Mouse (Mus musculus) mature B cell (primary cell): ENCODE results near the gene Gna11.

Experiments
- in situ Hi-C: fragments of 300-500 bp; cut with MboI; formaldehyde crosslinking; loops from 2 replicates; pipeline ENCODE4 v1.14.3; 2019

Gna11 gene

GRCm38 (mm10) chr10:81542727-81543460, 2.1 kb downstream of the Gna11 start:
- in situ Hi-C loops, result no loop called here

- in situ Hi-C loops, result no loop called here
These were observed 3.2 kb downstream of the Gna11 start for GRCm38 (mm10) chr10:81541803-81542202.

DNA sequence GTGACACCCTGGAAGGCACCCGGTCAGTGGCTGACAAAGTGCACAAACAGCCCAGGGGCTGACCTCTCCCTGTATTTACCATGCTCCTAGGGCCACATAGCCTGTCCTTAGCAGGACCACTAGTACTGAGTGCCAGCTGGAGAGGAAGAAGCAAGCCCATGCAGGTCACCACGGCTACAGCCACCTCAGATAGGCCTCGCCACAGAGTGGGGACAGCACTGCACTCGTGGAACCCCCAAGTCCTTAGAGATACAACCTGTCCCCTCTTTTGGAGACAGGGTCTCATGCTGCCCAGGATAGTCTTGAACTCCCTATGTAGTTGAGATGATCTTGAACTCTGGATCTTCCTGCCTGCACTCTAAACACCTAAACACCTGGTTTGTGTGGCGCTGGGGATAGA, 3.6 kb downstream of the Gna11 start:
- in situ Hi-C loops, result no loop called here

GRCm38 (mm10) chr10:81538321-81539048, 6.5 kb downstream of the Gna11 start:
- in situ Hi-C loops, result no loop called here

- in situ Hi-C loops, result no loop called here
These were observed 7.6 kb downstream of the Gna11 start for GRCm38 (mm10) chr10:81537429-81537828.

- in situ Hi-C loops, result no loop called here
These were observed 8.3 kb downstream of the Gna11 start for GRCm38 (mm10) chr10:81536734-81537133.

GRCm38 (mm10) chr10:81534826-81535225, 10.2 kb downstream of the Gna11 start:
- in situ Hi-C loops, result loop anchor here (5.0 kb wide), 1 partner anchor 38 kb away; the partner anchor contains the start of gene Ncln

GRCm38 (mm10) chr10:81526779-81527178, 18.2 kb downstream of the Gna11 start:
- in situ Hi-C loops, result no loop called here

DNA sequence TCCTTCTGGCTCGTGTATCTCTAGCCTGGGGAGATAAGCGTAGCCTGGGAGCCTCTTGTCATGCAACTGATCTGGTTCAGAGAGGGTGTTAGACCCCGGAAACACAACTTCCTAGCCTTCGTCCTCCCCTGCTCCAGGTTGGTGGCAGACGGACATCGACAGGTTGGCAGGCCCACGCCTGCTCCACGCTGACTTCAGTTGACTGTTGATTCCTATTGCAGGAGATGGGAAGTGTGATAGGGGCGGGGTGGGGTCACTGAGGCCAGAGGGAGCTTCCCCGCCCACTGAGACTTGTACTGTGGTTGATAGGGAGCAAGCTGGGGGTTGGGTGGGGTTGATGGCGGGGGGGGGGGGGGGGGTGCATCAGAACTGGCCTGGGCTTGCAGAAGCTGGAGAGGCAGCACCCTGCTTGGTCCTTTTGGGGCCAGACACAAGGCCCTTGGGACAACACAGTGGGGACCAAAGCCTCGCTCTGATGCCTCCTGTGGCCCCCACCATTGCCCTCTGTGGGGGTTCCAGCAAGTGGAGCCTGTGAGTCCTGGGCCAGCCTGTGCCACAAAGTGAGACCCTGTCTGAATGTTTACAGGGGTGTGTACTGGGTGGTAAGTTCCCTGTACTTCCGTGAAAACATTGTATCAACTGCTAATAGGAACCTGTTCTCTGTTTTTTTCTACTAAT, 19.8 kb downstream of the Gna11 start:
- in situ Hi-C loops, result no loop called here

GRCm38 (mm10) chr10:81524051-81524605, 20.9 kb downstream of the Gna11 start, which contains the start of gene Gna15:
Gna15 (minus strand) TSS chr10:81524225.
- in situ Hi-C loops, result no loop called here

DNA sequence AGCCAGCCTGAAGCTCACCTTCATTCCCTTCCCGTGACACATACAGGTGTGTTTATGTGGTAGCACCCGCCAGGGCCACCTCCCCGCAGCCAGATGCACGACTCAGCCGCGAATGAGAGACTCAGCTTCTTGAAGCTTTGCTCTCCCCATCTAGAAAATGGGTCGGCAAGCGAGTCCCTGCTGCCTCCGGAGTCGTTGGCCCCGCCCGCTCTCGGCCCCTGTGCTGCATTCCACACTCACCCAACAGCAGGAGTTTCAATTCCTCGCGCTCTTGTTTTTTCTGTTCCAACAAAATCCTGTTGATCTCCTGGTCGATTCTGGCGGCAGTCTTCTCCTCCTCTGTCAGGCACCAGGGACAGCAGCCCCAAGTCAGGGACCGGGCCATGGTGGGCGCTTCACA, 21.4 kb downstream of the Gna11 start:
- in situ Hi-C loops, result no loop called here

DNA sequence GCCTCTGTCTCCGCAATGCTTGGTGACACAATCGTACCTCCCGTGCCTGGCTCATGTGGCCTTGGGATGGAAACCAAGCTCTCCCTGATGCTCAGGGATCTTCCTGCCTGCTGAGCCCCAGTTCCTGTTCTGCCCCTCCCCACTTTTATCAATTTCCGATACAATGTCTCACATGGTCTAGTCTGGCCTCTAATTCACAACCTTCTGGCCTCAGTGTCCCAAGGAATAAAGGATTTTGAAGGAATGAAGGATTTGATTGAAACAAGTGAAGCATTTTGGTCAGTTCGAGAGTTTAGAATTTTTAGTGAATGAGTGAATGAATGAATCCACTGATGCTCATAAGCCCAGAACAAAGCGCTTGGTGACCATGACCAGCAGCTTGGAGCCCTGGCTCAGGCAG, 21.8 kb downstream of the Gna11 start:
- in situ Hi-C loops, result no loop called here

DNA sequence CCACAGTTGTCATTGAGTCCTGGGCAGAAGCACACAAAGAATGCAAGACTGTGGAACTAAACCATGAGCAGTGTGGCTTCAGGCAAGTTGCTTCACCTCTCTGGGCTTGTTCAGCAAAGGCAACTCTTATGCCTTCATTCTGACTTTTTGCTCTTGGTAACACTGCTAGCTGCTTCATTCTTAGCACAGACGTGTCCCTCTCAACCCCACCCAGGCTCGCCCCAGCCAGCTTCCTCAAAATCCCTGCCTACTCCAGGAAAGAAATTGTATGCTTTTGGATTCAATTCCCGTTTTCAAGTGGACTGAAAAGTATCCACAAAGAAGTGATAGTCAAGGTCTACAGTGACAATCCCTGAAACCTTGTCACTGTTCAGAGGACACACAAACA, 25.0 kb downstream of the Gna11 start:
- in situ Hi-C loops, result no loop called here

DNA sequence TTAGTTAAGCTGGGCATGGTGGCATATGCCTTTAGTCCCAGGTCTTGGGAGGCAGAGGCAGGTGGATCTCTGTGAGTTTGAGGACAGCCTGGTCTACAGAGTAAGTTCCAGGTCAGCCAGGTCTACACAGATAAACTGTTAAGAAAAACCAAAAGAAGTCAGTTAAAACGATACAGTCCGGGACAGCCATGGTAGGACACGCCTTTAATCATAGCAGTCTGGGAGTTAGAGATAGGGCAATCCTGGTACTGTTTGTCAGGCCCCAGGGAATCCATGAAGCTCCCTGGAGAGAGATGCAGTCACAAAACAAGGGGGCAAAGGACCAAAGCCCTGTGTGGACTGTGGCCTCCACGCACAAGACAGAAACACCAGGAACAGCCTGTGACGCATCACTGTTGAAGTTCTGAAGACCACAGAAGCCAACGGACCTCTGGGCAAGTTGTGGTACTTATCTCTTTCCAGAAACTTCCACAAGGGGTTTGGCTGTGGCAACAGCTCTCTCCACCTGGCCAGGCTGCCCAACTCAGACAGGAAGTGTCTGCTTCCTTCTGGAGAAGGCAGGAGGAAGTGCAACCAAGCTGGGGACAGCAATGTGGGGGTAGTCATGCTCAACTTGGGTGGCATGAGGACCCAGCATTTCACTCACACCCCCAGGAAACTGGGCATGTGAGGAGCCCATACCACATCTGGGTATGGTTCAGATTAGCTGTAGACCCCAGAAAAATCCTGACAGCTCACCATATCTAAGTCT, 25.6 kb downstream of the Gna11 start:
- in situ Hi-C loops, result no loop called here

GRCm38 (mm10) chr10:81518546-81518945, 26.4 kb downstream of the Gna11 start:
- in situ Hi-C loops, result no loop called here

GRCm38 (mm10) chr10:81517227-81517626, 27.8 kb downstream of the Gna11 start:
- in situ Hi-C loops, result no loop called here

- in situ Hi-C loops, result no loop called here
These were observed 31.2 kb downstream of the Gna11 start for GRCm38 (mm10) chr10:81513798-81514197.

DNA sequence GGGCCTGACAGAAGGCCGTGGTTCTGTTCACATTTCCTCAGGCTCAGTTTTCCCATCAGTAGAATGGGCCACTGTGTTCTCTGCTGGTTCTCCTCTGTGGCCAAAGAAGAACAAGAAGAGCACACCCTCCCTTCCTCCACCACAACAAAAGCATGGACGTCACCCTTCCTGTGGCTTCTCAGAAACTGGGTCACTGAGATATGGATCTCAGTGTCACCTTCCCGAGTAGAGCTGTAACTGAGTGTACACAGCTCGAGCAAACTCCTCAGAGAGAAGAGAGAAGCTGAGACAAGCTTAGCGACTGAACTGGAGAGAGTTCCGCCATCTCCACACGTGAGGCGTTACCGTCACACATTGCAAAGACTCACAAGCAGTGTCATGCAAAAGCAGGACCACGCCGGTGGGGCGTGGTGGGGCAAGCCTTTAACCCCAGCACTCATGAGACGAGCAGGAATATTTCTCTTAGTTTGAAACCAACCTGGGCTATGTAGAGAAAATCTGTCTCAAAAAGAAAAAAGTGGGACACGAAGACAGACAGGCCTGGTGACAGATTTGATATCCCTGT, 34.7 kb downstream of the Gna11 start:
- in situ Hi-C loops, result no loop called here

DNA sequence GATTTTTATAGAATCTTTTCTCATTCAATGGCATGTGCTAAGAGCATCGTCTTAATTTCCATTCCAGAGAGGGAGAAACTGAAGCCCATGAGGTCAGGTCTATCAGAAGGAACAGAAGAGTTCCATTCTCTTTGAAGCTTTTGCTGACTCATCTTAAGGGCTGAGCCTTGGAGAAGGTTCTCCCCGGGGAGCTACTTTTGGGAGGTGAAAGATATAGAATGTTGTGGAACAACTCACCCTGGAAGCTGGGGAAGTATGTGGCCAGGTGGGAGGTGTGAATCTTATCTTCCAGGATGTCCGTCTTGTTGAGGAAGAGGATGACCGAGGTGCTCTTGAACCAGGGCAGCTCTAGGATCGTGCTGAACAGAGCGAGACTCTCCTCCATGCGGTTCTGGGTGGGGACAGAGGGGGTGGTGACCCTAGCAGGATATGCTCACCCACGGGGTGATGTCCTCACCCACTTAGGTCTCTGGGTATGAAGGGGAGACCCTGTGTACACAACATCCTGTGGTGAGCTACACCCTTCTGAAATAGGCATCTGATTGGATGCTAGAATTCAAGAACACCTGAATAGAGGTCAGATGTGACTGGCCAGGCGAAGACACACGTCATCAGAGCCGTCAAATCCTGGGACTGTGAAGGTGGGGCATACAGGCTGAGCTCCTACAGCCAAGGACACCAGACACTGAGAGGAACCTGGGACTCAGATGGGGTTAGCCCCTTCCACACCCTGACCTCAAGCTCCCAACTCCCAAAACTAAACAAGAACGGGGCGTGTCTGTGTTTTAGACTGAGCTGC, 37.1 kb downstream of the Gna11 start:
- in situ Hi-C loops, result no loop called here

DNA sequence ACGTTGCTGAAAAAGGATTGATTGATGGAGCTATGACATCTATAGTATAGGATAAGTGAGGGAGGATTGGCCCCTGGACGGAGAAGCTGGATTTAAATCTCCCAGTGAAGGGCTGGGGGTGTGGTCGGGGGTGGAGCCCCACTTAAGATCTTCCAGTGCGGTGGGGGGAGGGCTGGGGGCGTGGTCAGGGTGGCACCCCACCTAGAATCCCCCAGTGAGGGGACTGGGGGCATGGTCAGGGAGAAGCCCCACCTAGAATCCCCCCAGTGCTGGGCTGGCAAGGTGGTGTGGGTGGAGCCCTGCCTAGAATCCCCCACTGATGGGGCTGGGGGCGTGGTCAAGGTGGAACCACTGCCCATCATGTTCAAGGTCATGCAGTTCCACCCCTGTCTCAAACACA, 37.9 kb downstream of the Gna11 start:
- in situ Hi-C loops, result no loop called here
